Mouse (Mus musculus): ENCODE measurements around the gene Grin2a. TPM values are rescaled to one million over a fixed set of nuclear protein-coding genes. Genes with fewer than 3 reads are reported as not detected.

The Grin2a gene
- polyA plus RNA-seq, 1 experiment from 2014 or later, result 8.0 TPM

DNA sequence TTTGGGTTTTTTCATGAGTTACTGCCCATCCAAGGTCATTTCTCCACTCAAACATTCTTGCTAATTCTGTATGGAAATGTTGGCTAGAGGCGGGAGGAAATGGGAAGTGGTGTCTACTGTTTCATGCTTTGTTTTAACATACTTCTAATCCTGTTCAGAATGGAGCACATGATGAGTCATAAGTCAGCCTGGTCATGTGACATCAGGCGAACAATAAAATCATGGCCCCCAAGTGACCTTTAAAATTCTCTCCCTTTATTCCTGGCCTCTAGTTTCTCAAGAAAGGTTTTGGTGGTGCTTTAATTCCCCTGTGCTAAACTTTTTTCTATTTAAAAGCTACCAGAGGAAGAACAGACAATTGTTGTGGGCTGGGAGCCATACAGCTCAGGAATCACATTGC, 161.1 kb downstream of the Grin2a start:
- 92% methylated on average over 2 of the region's 2 CpGs for WGBS

DNA sequence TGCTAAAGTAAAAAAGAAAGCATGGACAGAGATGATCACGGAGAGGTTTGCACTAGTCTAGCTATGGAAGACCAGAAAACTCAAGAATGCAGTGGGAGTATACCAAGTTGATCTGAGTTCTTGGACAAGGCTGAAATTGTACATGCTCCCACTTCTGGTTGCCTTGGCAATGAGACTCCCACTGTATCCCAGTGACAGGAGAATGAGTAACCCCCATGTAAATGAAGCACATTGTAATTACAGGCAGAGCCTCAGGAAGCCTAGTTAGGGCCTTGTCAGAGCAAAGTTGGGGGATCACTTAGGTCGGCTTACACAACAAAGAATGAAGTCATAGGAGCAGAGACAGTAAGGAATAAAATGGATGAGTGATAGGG, 170.3 kb downstream of the Grin2a start:
- no peak overlapping the region for H3K27ac ChIP-seq
- no peak overlapping the region for H3K9ac ChIP-seq
- H3K27me3 ChIP-seq (replicated peaks), result no peaks in the 10 kb centered on the region
- H3K36me3 ChIP-seq (replicated peaks), result no peaks in the 10 kb centered on the region
- H3K4me2 ChIP-seq, result no peak overlapping the region
- H3K4me1 ChIP-seq, result no peaks in the 10 kb centered on the region
- WGBS, result 78% methylated on average over 2 of the region's 2 CpGs
- H3K9me3 ChIP-seq, result no peaks in the 10 kb centered on the region
- no peak for ATAC-seq (replicated peaks)
- H3K4me3 ChIP-seq, result no peak overlapping the region

More for the DNA sequence above, 161.1 kb downstream of the Grin2a start:
- Histone ChIP-seq H3K27ac (no peak overlapping the region), H3K36me3 (replicated peaks) (no peaks in the 10 kb centered on the region), H3K4me3 (no peak overlapping the region), H3K27me3 (replicated peaks) (no peaks in the 10 kb centered on the region), H3K4me1 (no peaks in the 10 kb centered on the region), H3K4me2 (no peak overlapping the region), H3K9me3 (no peaks in the 10 kb centered on the region), H3K9ac (no peak overlapping the region)
- ATAC-seq (replicated peaks), result no peak

GRCm38 (mm10) chr16:9824436-9825109, 170.8 kb downstream of the Grin2a start:
- no peak for ATAC-seq (replicated peaks)
- no peaks in the 10 kb centered on the region for H3K36me3 ChIP-seq (replicated peaks)
- no peaks in the 10 kb centered on the region for H3K27me3 ChIP-seq (replicated peaks)
- H3K9me3 ChIP-seq, result no peaks in the 10 kb centered on the region
- H3K27ac ChIP-seq, result no peak overlapping the region
- H3K4me1 ChIP-seq, result no peaks in the 10 kb centered on the region
- H3K4me3 ChIP-seq, result no peak overlapping the region
- no peak overlapping the region for H3K4me2 ChIP-seq
- H3K9ac ChIP-seq, result no peak overlapping the region
- WGBS, result 92% methylated on average over 4 of the region's 4 CpGs

DNA sequence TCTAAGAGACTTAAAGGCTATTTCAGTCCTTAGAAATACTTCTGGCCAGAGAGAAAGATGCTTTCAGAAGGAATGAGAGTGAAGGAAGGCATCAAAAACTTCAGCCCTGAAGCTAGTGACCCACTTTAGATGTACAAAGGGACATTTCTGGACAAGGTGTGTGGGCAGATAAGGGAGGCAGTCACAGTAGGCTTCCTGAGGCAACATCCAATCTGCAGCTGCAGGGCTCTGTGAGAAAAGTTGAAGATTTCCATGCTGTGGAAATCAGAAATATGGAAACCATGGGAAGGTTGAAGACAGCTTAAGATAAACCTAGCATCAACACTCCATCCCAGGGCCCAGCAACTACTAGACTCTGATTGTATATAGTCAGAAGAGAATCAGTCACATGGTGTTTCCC, 171.7 kb downstream of the Grin2a start:
- Histone ChIP-seq H3K4me1 (no peaks in the 10 kb centered on the region), H3K36me3 (replicated peaks) (no peaks in the 10 kb centered on the region), H3K27me3 (replicated peaks) (no peaks in the 10 kb centered on the region), H3K9me3 (no peaks in the 10 kb centered on the region), H3K9ac (no peak overlapping the region), H3K27ac (no peak overlapping the region), H3K4me2 (no peak overlapping the region), H3K4me3 (no peak overlapping the region)
- ATAC-seq (replicated peaks), result no peak

GRCm38 (mm10) chr16:9819508-9819907, 175.9 kb downstream of the Grin2a start:
- Histone ChIP-seq H3K27ac (no peak overlapping the region), H3K4me1 (no peaks in the 10 kb centered on the region), H3K4me2 (no peak overlapping the region), H3K36me3 (replicated peaks) (no peaks in the 10 kb centered on the region), H3K4me3 (no peak overlapping the region), H3K9ac (no peak overlapping the region), H3K27me3 (replicated peaks) (no peaks in the 10 kb centered on the region), H3K9me3 (no peaks in the 10 kb centered on the region)
- WGBS, result 28% methylated on average over 3 of the region's 3 CpGs
- ATAC-seq (replicated peaks), result no peak

DNA sequence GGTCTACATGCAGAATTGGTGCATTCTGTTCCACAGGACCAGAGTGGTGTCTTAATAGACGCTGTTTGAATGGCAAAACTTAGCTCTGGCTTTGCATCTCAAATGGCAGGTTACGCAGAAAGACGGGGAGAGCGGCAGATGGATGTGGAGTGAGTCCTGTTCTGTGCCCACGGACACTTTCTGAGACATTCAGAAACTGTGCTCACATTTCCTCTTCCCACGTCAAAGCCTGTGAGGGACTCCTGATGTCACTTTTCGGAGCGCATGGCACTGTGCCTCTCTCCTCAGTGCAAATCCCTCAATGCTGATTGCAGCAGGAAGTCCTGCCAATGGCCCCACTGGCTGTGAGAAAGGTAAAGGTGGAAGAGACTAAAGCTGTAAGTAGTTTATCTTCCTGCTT, 194.0 kb downstream of the Grin2a start:
- H3K4me3 ChIP-seq, result no peak overlapping the region
- H3K9ac ChIP-seq, result no peak overlapping the region
- H3K4me2 ChIP-seq, result no peak overlapping the region
- H3K27ac ChIP-seq, result no peak overlapping the region
- no peak for ATAC-seq (replicated peaks)
- no peaks in the 10 kb centered on the region for H3K27me3 ChIP-seq (replicated peaks)
- no peaks in the 10 kb centered on the region for H3K4me1 ChIP-seq
- H3K9me3 ChIP-seq, result no peaks in the 10 kb centered on the region
- H3K36me3 ChIP-seq (replicated peaks), result no peaks in the 10 kb centered on the region
- WGBS, result 89% methylated on average over 8 of the region's 8 CpGs

GRCm38 (mm10) chr16:9800221-9800620, 195.1 kb downstream of the Grin2a start:
- H3K4me1 ChIP-seq, result no peaks in the 10 kb centered on the region
- H3K27me3 ChIP-seq (replicated peaks), result no peaks in the 10 kb centered on the region
- H3K9ac ChIP-seq, result no peak overlapping the region
- H3K4me3 ChIP-seq, result no peak overlapping the region
- 60% methylated on average over 1 of the region's 1 CpGs for WGBS
- no peak overlapping the region for H3K27ac ChIP-seq
- no peak overlapping the region for H3K4me2 ChIP-seq
- no peaks in the 10 kb centered on the region for H3K36me3 ChIP-seq (replicated peaks)
- no peak for ATAC-seq (replicated peaks)
- no peaks in the 10 kb centered on the region for H3K9me3 ChIP-seq

GRCm38 (mm10) chr16:9792976-9793375, 202.4 kb downstream of the Grin2a start:
- ATAC-seq (replicated peaks), result no peak
- Histone ChIP-seq H3K36me3 (replicated peaks) (no peaks in the 10 kb centered on the region), H3K4me1 (no peaks in the 10 kb centered on the region), H3K9me3 (no peaks in the 10 kb centered on the region), H3K9ac (no peak overlapping the region), H3K4me3 (no peak overlapping the region), H3K27ac (no peak overlapping the region), H3K4me2 (no peak overlapping the region), H3K27me3 (replicated peaks) (no peaks in the 10 kb centered on the region)
- 94% methylated on average over 2 of the region's 2 CpGs for WGBS

DNA sequence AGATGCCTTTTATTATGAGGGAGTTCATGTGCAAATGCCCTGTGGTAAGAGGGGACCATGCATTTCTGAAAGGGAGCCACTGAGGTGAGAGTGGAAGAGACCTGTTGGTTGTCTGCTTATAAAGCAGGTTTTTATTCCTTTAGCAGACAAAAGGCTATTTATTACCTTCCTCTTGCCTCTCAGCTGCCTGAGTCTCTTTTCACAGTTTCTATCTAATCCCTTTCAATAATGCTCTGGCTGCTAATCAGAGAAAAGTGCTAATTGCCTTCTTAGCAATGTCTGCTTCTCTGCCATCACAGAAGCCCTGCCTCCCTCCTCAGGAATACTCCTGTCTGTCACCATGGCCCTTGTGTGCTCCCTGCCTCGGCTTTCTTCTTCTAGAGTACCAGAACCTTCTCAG, 209.1 kb downstream of the Grin2a start:
- Histone ChIP-seq H3K4me2 (no peak overlapping the region), H3K9me3 (no peaks in the 10 kb centered on the region), H3K4me3 (no peak overlapping the region), H3K36me3 (replicated peaks) (no peaks in the 10 kb centered on the region), H3K9ac (no peak overlapping the region), H3K27ac (no peak overlapping the region), H3K4me1 (no peaks in the 10 kb centered on the region), H3K27me3 (replicated peaks) (no peaks in the 10 kb centered on the region)
- no peak for ATAC-seq (replicated peaks)
- 59% methylated on average over 1 of the region's 1 CpGs for WGBS

DNA sequence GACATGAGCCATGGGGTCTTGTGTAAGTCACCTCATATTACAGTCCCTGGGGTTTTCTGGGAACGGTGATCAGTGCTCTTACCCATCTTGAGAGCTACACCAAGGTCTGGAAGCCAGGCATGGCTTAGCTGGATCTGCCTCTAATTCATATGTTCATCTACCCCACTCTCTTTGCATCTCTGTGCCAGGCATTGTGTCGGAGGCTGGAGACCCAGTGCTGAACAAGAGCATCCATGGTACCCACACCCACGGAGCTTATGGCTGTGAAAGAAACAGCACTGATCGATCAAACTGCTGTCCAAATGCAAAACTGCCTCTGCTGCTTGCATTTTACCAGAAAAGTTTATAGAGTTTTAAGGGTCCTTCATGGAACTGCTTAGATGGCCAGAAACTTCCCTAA, 209.5 kb downstream of the Grin2a start:
- H3K4me1 ChIP-seq, result no peaks in the 10 kb centered on the region
- no peak overlapping the region for H3K4me3 ChIP-seq
- no peaks in the 10 kb centered on the region for H3K36me3 ChIP-seq (replicated peaks)
- no peak overlapping the region for H3K27ac ChIP-seq
- no peaks in the 10 kb centered on the region for H3K9me3 ChIP-seq
- H3K4me2 ChIP-seq, result no peak overlapping the region
- H3K9ac ChIP-seq, result no peak overlapping the region
- ATAC-seq (replicated peaks), result no peak
- 87% methylated on average over 4 of the region's 4 CpGs for WGBS
- H3K27me3 ChIP-seq (replicated peaks), result no peaks in the 10 kb centered on the region

DNA sequence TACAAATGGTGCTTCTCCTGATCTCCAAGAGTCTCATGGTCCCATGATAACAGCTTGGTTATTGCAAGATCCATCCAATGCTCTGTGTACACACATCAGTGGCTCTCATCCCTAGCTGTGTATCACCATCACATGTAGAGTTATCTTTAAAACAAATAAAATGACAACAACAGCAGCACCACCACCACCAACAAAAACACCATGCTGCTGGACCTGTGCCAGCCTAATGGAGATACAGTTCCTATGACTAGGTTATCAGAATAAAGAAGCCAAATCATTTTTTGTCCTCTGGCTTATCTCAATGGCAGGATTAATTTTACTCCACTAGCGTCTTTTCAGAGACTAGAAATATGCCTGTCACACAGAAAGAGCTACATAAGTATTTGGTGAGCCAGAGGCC, 226.4 kb downstream of the Grin2a start:
- no peaks in the 10 kb centered on the region for H3K36me3 ChIP-seq (replicated peaks)
- no peaks in the 10 kb centered on the region for H3K27me3 ChIP-seq (replicated peaks)
- no peak for ATAC-seq (replicated peaks)
- H3K27ac ChIP-seq, result no peak overlapping the region
- no peaks in the 10 kb centered on the region for H3K4me1 ChIP-seq
- no peak overlapping the region for H3K4me2 ChIP-seq
- 80% methylated on average over 1 of the region's 1 CpGs for WGBS
- no peaks in the 10 kb centered on the region for H3K9me3 ChIP-seq
- no peak overlapping the region for H3K9ac ChIP-seq
- no peak overlapping the region for H3K4me3 ChIP-seq

DNA sequence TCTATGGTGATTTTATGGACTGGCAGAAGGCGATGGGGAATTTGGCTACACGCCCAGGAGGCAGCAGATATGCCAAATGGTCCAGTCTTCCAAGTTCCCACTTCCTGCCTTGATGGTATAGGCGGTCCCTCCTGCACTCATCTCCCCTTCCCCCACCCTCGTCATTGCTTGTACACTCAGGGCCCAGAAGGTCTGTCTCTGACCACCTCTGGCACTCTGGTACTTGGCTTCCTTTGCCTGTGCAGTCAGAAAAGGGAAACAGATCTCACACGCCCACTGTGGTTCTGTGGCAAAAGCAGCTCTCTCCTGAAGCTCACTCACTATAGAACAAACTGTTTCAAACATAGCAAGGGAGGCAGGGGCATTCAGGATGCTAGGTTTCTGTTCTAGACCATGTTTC, 227.0 kb downstream of the Grin2a start:
- Histone ChIP-seq H3K9ac (no peak overlapping the region), H3K4me3 (no peak overlapping the region), H3K27ac (no peak overlapping the region), H3K36me3 (replicated peaks) (no peaks in the 10 kb centered on the region), H3K9me3 (no peaks in the 10 kb centered on the region), H3K4me2 (no peak overlapping the region), H3K4me1 (no peaks in the 10 kb centered on the region), H3K27me3 (replicated peaks) (no peaks in the 10 kb centered on the region)
- ATAC-seq (replicated peaks), result no peak
- whole genome bisulfite sequencing, result 82% methylated on average over 5 of the region's 5 CpGs

GRCm38 (mm10) chr16:9767946-9768345, 227.4 kb downstream of the Grin2a start:
- H3K9me3 ChIP-seq, result no peaks in the 10 kb centered on the region
- 72% methylated on average over 3 of the region's 3 CpGs for WGBS
- ATAC-seq (replicated peaks), result no peak
- H3K4me3 ChIP-seq, result no peak overlapping the region
- no peaks in the 10 kb centered on the region for H3K27me3 ChIP-seq (replicated peaks)
- no peaks in the 10 kb centered on the region for H3K36me3 ChIP-seq (replicated peaks)
- H3K4me2 ChIP-seq, result no peak overlapping the region
- H3K27ac ChIP-seq, result no peak overlapping the region
- H3K9ac ChIP-seq, result no peak overlapping the region
- no peaks in the 10 kb centered on the region for H3K4me1 ChIP-seq
